Mouse (Mus musculus) liver, embryonic 14.5 days (tissue): ENCODE measurements around the gene Dmd.

Source experiments
- CTCF ChIP-seq: IDR thresholded peaks from 2 replicates; pipeline ENCODE4 v1.5.1; 2016; ENCODE audit warnings: antibody characterized with exemption, low read depth, control low read depth
- EP300 ChIP-seq: IDR thresholded peaks from 2 replicates; pipeline ENCODE4 v1.6.1; 2016; ENCODE audit warnings: antibody characterized with exemption, low read depth

- TF ChIP-seq CTCF (no peak), EP300 (no peak)
Observed at GRCm38 (mm10) chrX:84960972-84961371, 2012.3 kb downstream of the Dmd start.
